Mouse (Mus musculus) forebrain, embryonic 12.5 days (tissue): ENCODE results near the gene Tmem120a. TPM values are rescaled to one million over a fixed set of nuclear protein-coding genes. Genes with fewer than 3 reads are reported as not detected.

Experiments used
- ATAC-seq: fragments of 200-750 bp; cut with Nextera tagmentation; 2 replicates; pipeline ENCODE4 v1.8.0; 2017; ENCODE audit warnings: moderate TSS enrichment; ENCODE audit not compliant: low FRiP score
- H3K27ac ChIP-seq: fragments of 300-500 bp; sonication (generic); 2 replicates; pipeline ENCODE4 v1.5.1; 2016; ENCODE audit warnings: mild to moderate bottlenecking
- H3K27me3 ChIP-seq: fragments of 300-500 bp; sonication (generic); 2 replicates; pipeline ENCODE4 v1.6.1; 2016; ENCODE audit warnings: mild to moderate bottlenecking
- H3K36me3 ChIP-seq: fragments of 300-500 bp; sonication (generic); replicated peaks from 2 replicates; pipeline ENCODE4 v1.6.1; 2016; ENCODE audit warnings: mild to moderate bottlenecking
- H3K4me1 ChIP-seq: fragments of 300-500 bp; sonication (generic); 2 replicates; pipeline ENCODE4 v1.6.1; 2016
- H3K4me2 ChIP-seq: fragments of 300-500 bp; sonication (generic); 2 replicates; pipeline ENCODE4 v1.6.1; 2016; ENCODE audit warnings: mild to moderate bottlenecking, moderate library complexity
- H3K4me3 ChIP-seq: fragments of 300-500 bp; sonication (generic); replicated peaks from 2 replicates; pipeline ENCODE4 v1.5.1; 2016; ENCODE audit warnings: mild to moderate bottlenecking
- H3K9ac ChIP-seq: fragments of 300-500 bp; sonication (generic); 2 replicates; pipeline ENCODE4 v1.6.1; 2016; ENCODE audit warnings: mild to moderate bottlenecking
- H3K9me3 ChIP-seq: fragments of 300-500 bp; sonication (generic); 2 replicates; pipeline ENCODE4 v1.6.1; 2016
- WGBS: fragments of 180-500 bp; shearing (Covaris S2); methylation state at CpG from one replicate; pipeline ENCODE4 v1.1.7; 2016; 5-methylcytosine and 5-hydroxymethylcytosine counted together
- polyA plus RNA-seq: library from polyadenylated mRNA; unstranded; fragments of >200 nt; fragmentation: Nextera tagmentation; extraction: Ambion mirVana; gene quantifications from 2 replicates; pipeline ENCODE4 v1.2.1, GENCODE M21; 2016

Gene Tmem120a
- polyA plus RNA-seq, 1 experiment from 2014 or later: 54.2 TPM

DNA sequence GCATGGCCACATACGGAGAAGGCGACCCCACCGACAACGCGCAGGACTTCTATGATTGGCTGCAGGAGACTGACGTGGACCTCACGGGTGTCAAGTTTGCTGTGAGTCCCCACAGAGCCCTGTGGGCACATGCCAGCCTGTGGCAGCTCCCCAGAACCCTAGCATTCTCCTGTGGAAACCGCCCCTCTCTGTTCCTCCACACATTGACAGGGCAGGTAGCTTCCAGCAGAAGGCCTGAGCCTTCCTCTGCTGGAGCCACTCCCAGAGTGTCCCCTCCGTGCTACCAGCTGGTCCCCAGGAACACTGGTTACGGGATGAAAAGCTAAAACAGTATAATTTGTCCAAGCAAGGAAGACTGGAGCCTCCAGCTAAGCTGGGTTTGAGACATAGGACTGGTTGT lies 14.0 kb downstream of the Tmem120a start:
- no peak for ATAC-seq

GRCm38 (mm10) chr5:135729351-135729750 lies 14.9 kb downstream of the Tmem120a start:
- no peak overlapping the region for H3K4me2 ChIP-seq
- no peak overlapping the region for H3K27ac ChIP-seq
- H3K36me3 ChIP-seq: peaks cover 62% of the 10 kb centered on the region
- H3K4me3 ChIP-seq: no peak overlapping the region
- WGBS: 96% methylated on average over 13 of the region's 13 CpGs
- H3K9ac ChIP-seq: no peak overlapping the region
- peaks cover 36% of the 10 kb centered on the region for H3K4me1 ChIP-seq
- no peaks in the 10 kb centered on the region for H3K27me3 ChIP-seq
- no peak for ATAC-seq
- no peaks in the 10 kb centered on the region for H3K9me3 ChIP-seq

More for the DNA sequence above, 14.0 kb downstream of the Tmem120a start:
- H3K27ac ChIP-seq: no peak overlapping the region
- no peaks in the 10 kb centered on the region for H3K27me3 ChIP-seq
- H3K36me3 ChIP-seq: peaks cover 71% of the 10 kb centered on the region
- no peak overlapping the region for H3K4me3 ChIP-seq
- H3K4me2 ChIP-seq: no peak overlapping the region
- H3K9me3 ChIP-seq: no peaks in the 10 kb centered on the region
- H3K9ac ChIP-seq: no peak overlapping the region
- WGBS: 96% methylated on average over 10 of the region's 10 CpGs
- H3K4me1 ChIP-seq: peaks cover 26% of the 10 kb centered on the region

GRCm38 (mm10) chr5:135728361-135728760 lies 15.9 kb downstream of the Tmem120a start:
- Histone ChIP-seq H3K36me3 (peaks cover 52% of the 10 kb centered on the region), H3K9me3 (no peaks in the 10 kb centered on the region), H3K27me3 (no peaks in the 10 kb centered on the region), H3K4me2 (no peak overlapping the region), H3K27ac (no peak overlapping the region), H3K4me1 (peaks cover 46% of the 10 kb centered on the region), H3K9ac (no peak overlapping the region), H3K4me3 (no peak overlapping the region)
- 93% methylated on average over 13 of the region's 13 CpGs for WGBS
- ATAC-seq: no peak

DNA sequence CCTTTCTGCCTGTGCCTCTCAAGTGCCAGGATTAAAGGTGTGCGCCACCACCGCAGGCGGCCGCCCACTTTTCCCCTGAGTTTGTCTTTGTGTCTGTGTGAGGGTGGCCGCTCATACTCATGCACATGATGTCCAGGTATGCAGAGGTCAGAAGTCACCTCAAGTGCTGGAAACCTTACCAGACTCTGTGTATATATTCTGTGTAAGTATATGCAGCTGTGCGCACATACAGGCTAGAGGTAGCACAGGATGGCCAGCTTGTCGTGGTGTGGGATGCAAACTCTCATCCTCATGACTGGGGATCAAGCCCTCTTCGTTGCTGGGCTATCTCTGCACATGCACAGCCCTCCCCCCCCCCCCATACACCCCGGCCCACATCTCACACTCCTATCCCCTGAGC lies 16.4 kb downstream of the Tmem120a start:
- Histone ChIP-seq H3K4me3 (no peak overlapping the region), H3K9ac (no peak overlapping the region), H3K4me2 (no peak overlapping the region), H3K27ac (no peak overlapping the region), H3K4me1 (peaks cover 50% of the 10 kb centered on the region), H3K9me3 (no peaks in the 10 kb centered on the region), H3K36me3 (peaks cover 47% of the 10 kb centered on the region), H3K27me3 (no peaks in the 10 kb centered on the region)
- 89% methylated on average over 9 of the region's 9 CpGs for WGBS
- no peak for ATAC-seq

- Histone ChIP-seq H3K9me3 (no peaks in the 10 kb centered on the region), H3K36me3 (peaks cover 36% of the 10 kb centered on the region), H3K27ac (peak overlapping the region; percentile 99), H3K4me1 (peaks cover 51% of the 10 kb centered on the region), H3K9ac (peak overlapping the region; percentile 57), H3K27me3 (no peaks in the 10 kb centered on the region), H3K4me3 (peak overlapping the region; percentile 35), H3K4me2 (peak overlapping the region; percentile 63)
- ATAC-seq: no peak
- 68% methylated on average over 2 of the region's 2 CpGs for WGBS
Observed at GRCm38 (mm10) chr5:135726641-135727346, 17.5 kb downstream of the Tmem120a start.

GRCm38 (mm10) chr5:135725991-135726390 lies 18.3 kb downstream of the Tmem120a start:
- H3K36me3 ChIP-seq: peaks cover 28% of the 10 kb centered on the region
- peak overlapping the region; percentile 57 for H3K9ac ChIP-seq
- peaks cover 51% of the 10 kb centered on the region for H3K4me1 ChIP-seq
- no peak; the same call in 1 of the 2 replicates for ATAC-seq
- peak overlapping the region; percentile 35 for H3K4me3 ChIP-seq
- H3K9me3 ChIP-seq: no peaks in the 10 kb centered on the region
- H3K27ac ChIP-seq: peak overlapping the region; percentile 99
- 25% methylated on average over 6 of the region's 6 CpGs for WGBS
- peak overlapping the region; percentile 63 for H3K4me2 ChIP-seq
- H3K27me3 ChIP-seq: no peaks in the 10 kb centered on the region

- H3K4me2 ChIP-seq: peak overlapping the region; percentile 63
- H3K36me3 ChIP-seq: peaks cover 22% of the 10 kb centered on the region
- peak overlapping the region; percentile 35 for H3K4me3 ChIP-seq
- H3K9ac ChIP-seq: peak overlapping the region; percentile 57
- 2% methylated on average over 8 of the region's 8 CpGs for WGBS
- H3K9me3 ChIP-seq: no peaks in the 10 kb centered on the region
- peaks cover 51% of the 10 kb centered on the region for H3K4me1 ChIP-seq
- peak overlapping the region; percentile 99 for H3K27ac ChIP-seq
- ATAC-seq: peak; percentile 94
- no peaks in the 10 kb centered on the region for H3K27me3 ChIP-seq
Observed at GRCm38 (mm10) chr5:135725391-135725841, 18.8 kb downstream of the Tmem120a start.

DNA sequence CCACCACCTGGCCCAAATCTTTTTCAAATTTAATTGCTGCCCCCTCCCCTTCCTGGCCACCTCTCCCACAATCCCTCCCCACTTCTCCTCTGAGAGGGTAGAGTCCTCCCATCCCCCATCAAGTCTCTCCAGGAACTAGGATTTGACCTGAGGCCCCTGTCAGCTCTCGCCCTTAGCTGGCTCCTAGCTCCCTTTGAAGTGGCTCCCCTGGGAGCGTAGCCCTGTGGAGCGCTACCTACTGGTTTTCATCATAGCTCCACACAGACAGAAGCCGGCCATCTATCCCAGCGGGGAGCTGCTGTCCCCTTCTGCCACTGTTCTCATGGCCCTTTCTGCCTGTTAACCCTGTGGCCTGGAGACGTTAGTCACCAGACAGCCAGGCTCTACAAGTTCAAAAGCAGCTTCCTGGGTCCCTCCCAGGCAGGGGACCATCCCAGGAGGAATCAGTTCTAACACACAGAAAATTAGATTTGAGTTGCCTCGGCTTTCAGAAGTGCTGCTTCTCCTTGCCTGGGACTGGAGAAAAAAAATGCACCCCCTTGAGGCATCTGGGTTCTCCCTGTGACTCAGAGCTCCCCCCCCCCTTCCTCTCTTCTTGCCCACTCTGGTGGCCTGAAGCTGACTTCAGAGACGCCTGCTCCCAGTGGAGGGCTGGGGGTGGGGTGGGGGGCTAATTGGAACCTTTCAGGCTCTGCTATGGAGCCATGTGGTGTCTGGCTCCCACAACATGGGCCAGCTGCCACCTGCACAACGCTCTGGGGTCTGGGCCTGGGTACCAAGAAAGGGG lies 19.5 kb downstream of the Tmem120a start:
- peak overlapping the region; percentile 35; the same call in 1 of the 2 replicates for H3K4me3 ChIP-seq
- H3K9me3 ChIP-seq: no peaks in the 10 kb centered on the region
- peaks cover 51% of the 10 kb centered on the region for H3K4me1 ChIP-seq
- no peaks in the 10 kb centered on the region for H3K27me3 ChIP-seq
- H3K36me3 ChIP-seq: peaks cover 18% of the 10 kb centered on the region
- ATAC-seq: peak; percentile 86
- peak overlapping the region; percentile 63 for H3K4me2 ChIP-seq
- peak overlapping the region; percentile 57 for H3K9ac ChIP-seq
- peak overlapping the region; percentile 99 for H3K27ac ChIP-seq
- 1% methylated on average over 9 of the region's 9 CpGs for WGBS

GRCm38 (mm10) chr5:135723165-135723751 lies 21.0 kb downstream of the Tmem120a start:
- WGBS: 84% methylated on average over 3 of the region's 3 CpGs
- H3K27me3 ChIP-seq: no peaks in the 10 kb centered on the region
- H3K4me1 ChIP-seq: peaks cover 51% of the 10 kb centered on the region

GRCm38 (mm10) chr5:135722121-135722520 lies 22.1 kb downstream of the Tmem120a start:
- no peak overlapping the region for H3K27ac ChIP-seq
- H3K27me3 ChIP-seq: no peaks in the 10 kb centered on the region
- ATAC-seq: no peak
- H3K9me3 ChIP-seq: no peaks in the 10 kb centered on the region
- H3K36me3 ChIP-seq: peaks cover 20% of the 10 kb centered on the region
- no peak overlapping the region for H3K4me3 ChIP-seq
- H3K4me2 ChIP-seq: no peak overlapping the region
- WGBS: 87% methylated on average over 11 of the region's 11 CpGs
- H3K9ac ChIP-seq: no peak overlapping the region
- H3K4me1 ChIP-seq: peaks cover 43% of the 10 kb centered on the region

More at GRCm38 (mm10) chr5:135723165-135723751, 21.0 kb downstream of the Tmem120a start:
- H3K27ac ChIP-seq: no peak overlapping the region
- H3K9me3 ChIP-seq: no peaks in the 10 kb centered on the region
- H3K4me3 ChIP-seq: no peak overlapping the region
- no peak overlapping the region for H3K4me2 ChIP-seq
- no peak overlapping the region for H3K9ac ChIP-seq
- H3K36me3 ChIP-seq: peaks cover 11% of the 10 kb centered on the region
- no peak for ATAC-seq

GRCm38 (mm10) chr5:135721076-135721475 lies 23.2 kb downstream of the Tmem120a start:
- H3K4me2 ChIP-seq: no peak overlapping the region
- no peak overlapping the region for H3K9ac ChIP-seq
- no peak for ATAC-seq
- no peaks in the 10 kb centered on the region for H3K27me3 ChIP-seq
- WGBS: 92% methylated on average over 8 of the region's 8 CpGs
- no peak overlapping the region for H3K27ac ChIP-seq
- no peaks in the 10 kb centered on the region for H3K9me3 ChIP-seq
- H3K4me3 ChIP-seq: no peak overlapping the region
- H3K36me3 ChIP-seq: peaks cover 31% of the 10 kb centered on the region
- H3K4me1 ChIP-seq: peaks cover 32% of the 10 kb centered on the region

DNA sequence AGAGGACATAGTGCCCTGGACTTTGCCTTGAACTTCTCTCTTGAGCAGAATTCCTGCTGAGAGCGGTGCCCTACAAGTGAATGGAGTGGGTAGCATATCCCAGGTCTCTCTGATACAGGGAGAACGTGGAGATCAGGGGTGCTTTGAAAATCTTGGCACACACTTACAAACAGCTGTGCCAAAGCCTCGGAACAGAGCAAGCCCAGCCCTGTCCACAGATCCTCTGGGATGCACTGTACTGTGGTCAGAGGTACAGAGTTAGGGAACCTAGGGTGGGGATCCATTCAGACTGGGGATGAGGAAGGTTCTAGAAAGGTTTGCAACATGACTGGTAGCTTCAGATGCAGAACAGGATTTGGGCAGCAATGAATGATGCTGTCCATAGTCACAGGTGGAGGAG lies 24.1 kb downstream of the Tmem120a start:
- no peaks in the 10 kb centered on the region for H3K27me3 ChIP-seq
- no peak overlapping the region for H3K4me2 ChIP-seq
- no peaks in the 10 kb centered on the region for H3K9me3 ChIP-seq
- ATAC-seq: no peak
- WGBS: 85% methylated on average over 3 of the region's 3 CpGs
- no peak overlapping the region for H3K27ac ChIP-seq
- H3K4me1 ChIP-seq: peaks cover 23% of the 10 kb centered on the region
- peaks cover 36% of the 10 kb centered on the region for H3K36me3 ChIP-seq
- no peak overlapping the region for H3K4me3 ChIP-seq
- H3K9ac ChIP-seq: 0 out of 2 replicates have a peak overlapping the region, but pooled peaks have one; percentile 7
